Mouse (Mus musculus) olfactory bulb, adult 2 months (tissue): ENCODE measurements around the gene Ndufs8. TPM values are rescaled to one million over a fixed set of nuclear protein-coding genes. Genes with fewer than 3 reads are reported as not detected.
A peak's percentile ranks its signal among the peaks of the same experiment; 100 is the strongest.

ENCODE experiments used
- H3K27ac ChIP-seq: fragments of 200-500 bp; 2 replicates; pipeline ENCODE4 v1.5.1; 2012; ENCODE audit warnings: low read depth, low read length; ENCODE audit not compliant: insufficient read depth
- H3K4me1 ChIP-seq: fragments of 200-500 bp; 2 replicates; pipeline ENCODE4 v1.6.1; 2012; ENCODE audit warnings: low read length; ENCODE audit not compliant: control insufficient read depth, insufficient read depth
- H3K4me3 ChIP-seq: fragments of 200-500 bp; 2 replicates; pipeline ENCODE4 v1.5.1; 2012; ENCODE audit warnings: mild to moderate bottlenecking, low read depth, low read length, moderate library complexity; ENCODE audit not compliant: insufficient read depth
- CTCF ChIP-seq: fragments of 200-500 bp; IDR thresholded peaks from 2 replicates; pipeline ENCODE4 v1.5.1; 2012; ENCODE audit warnings: low read depth, mild to moderate bottlenecking, low read length, moderate library complexity; ENCODE audit not compliant: insufficient read depth
- POLR2A ChIP-seq: fragments of 200-500 bp; IDR thresholded peaks from 2 replicates; pipeline ENCODE4 v1.6.1; 2012; ENCODE audit warnings: mild to moderate bottlenecking, low read depth, low read length, moderate library complexity; ENCODE audit not compliant: insufficient read depth
- WGBS: fragments of 180-500 bp; shearing (Covaris S2); methylation state at CpG from one replicate; pipeline ENCODE4 v1.1.7; 2018; 5-methylcytosine and 5-hydroxymethylcytosine counted together
- polyA plus RNA-seq: library from polyadenylated mRNA; stranded (reverse); fragments of >200 nt; gene quantifications from 2 replicates; pipeline ENCODE4 v1.2.4, GENCODE M21; 2012; ENCODE audit warnings: low replicate concordance; ENCODE audit not compliant: missing spikeins, insufficient read depth, insufficient read length

Gene Ndufs8
- polyA plus RNA-seq, 1 experiment: not detected

DNA sequence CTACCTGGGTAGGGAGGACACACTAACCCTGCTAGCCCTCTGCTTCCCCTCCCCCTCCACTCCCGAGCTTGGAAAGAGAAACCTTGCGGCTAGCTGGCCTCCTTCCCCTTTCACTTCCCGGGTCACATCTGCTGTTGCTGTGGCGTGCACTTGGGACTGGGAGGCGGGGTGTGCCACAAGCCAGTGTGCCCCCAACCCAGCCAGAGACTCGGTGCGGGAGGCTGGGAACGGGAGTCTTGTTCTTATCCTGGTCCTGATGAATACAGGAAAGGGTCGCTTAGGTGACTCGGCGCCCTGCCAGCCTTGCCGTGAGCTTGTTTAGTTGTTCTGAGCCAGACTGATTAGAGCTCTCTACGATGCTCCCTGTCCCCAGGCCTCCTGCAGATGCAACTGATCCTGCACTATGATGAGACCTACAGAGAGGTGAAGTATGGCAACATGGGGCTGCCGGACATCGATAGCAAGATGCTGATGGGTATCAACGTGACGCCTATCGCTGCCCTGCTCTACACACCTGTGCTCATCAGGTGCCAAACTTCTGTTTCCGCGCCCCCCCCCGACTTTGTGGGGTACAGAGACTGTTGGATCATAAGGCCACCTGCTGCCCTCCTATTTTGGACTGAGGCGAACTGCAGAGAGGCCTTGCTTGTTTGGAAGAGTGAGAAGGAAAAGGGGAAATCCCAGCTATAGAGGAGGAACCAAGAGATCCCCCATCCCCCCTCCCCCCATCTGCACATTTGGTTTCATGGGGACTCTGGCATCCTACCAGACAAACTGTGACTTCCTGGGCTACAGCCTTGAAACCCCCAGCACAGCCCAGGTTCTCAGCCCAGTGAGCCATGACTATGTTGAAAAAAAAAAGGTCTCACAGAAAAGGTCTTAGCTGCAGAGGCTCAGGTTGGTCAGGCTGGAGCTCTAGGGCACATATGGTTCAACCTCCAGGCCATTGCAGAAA, 23.6 kb upstream of the Ndufs8 start:
- WGBS: 8% methylated on average over 22 of the region's 22 CpGs
- no peak overlapping the region for H3K27ac ChIP-seq
- H3K4me1 ChIP-seq: peaks cover 12% of the 10 kb centered on the region
- peak overlapping the region; percentile 47 for H3K4me3 ChIP-seq
- TF ChIP-seq CTCF (no peak), POLR2A (0 out of 2 replicates have a peak, but pooled peaks have one; percentile 14)

DNA sequence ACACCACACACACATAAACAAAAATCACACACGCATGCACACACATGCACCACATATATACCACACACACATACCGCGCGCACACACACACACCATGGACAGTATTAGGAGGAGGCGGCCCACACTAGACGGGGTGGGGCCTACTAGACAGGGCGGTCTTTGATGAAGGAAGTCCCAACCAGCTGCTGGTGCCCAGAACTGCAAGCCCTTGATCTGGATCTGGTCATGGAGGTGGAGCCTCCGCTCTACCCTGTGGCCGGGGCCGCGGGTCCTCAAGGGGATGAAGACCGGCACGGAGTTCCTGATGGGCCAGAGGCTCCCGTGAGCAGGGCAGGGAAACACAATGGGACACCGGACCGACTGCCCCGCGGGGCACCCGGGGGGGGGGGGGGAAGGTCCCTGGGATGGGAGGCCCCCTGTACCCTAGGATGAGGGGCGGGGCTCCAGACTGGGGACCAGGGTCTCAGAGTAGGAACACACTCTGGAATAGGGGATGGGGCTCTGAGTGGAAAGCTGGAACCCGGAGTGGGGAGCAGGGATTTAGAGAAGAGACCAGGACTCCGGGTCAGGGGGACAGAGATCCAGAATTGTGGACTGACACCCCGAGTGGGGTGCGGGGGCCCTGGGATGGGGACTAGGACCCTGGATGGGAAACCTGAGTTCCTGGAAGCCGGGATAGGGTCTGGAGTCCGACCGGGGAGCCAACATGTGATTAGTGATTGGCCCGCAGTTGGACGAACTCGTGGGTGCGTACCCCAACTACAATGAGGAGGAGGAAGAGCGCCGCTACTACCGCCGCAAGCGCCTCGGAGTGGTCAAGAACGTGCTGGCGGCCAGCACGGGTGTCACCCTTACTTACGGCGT, 22.7 kb upstream of the Ndufs8 start, which contains the start of gene Unc93b1:
Gene Unc93b1 (plus strand): TSS at position 155 of the 864 bp plus-strand sequence.
- H3K4me3 ChIP-seq: peak within 1 kb of the TSS; percentile 47
- no peak within 1 kb of the TSS for H3K27ac ChIP-seq
- peaks cover 19% of the 10 kb centered on the region for H3K4me1 ChIP-seq
- TF ChIP-seq CTCF (no peak), POLR2A (no peak)
- 14% methylated on average over 42 of the region's 42 CpGs for WGBS

DNA sequence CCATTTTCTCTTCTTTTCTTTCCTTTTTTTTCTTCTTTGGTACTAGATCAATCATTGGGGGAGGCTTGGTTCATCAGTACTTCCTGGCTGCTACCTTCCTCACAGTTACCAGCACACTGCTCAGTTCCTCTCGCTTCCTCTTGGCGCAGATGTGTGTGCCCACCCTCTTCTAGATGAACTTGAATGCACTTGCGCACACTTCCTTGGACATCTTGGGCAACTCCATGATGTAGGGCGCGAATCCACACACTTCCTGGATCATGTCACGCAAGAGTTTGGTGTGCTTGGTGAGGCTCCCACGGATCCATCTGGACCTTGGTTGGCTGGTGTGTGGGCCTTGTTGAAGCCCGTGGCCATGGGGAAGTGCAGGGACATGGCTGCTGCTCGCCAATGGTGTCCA, 19.1 kb upstream of the Ndufs8 start:
- Histone ChIP-seq H3K4me3 (no peak overlapping the region), H3K4me1 (peaks cover 35% of the 10 kb centered on the region), H3K27ac (no peak overlapping the region)
- TF ChIP-seq POLR2A: no peak
- no peak for TF ChIP-seq CTCF
- WGBS: 94% methylated on average over 9 of the region's 9 CpGs

DNA sequence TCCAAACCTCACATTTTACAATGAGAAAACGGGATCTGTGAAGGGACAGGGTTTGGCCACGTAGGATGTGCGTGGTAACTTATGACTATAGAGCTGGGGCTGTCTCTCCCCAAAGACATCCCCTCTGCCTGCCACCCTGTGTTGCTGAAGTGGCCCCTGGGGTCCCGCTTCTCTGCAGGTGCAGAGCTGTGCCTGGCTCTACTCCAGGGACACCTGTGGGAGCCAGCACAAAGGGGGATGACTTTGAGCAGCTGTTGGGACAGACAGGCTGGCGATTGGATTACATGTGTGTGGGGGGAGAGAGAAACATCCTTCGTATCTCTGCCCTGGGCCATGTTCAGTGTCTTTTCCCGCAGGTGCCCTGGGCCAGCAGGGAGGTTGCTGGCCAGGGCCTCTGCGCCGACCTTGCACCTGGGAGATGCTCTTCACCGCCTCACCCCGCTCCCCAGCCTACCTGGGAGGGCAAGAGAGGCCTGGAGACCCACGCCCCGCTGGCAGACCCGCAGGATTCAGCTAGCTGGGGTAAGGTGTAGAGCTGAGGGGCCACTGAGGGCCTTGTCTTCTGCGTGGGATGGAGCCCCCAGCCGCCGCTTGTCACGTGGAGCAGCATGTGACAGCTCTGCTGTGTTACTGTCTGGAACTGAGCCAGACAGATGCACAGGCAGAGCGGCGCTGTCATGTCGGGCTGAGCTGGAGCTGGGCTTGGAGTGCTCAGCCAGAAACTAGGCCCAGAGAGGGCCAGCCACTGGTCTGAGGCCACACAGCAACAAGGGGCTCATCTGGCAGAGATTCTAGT, 17.9 kb upstream of the Ndufs8 start:
- Histone ChIP-seq H3K4me3 (no peak overlapping the region), H3K27ac (peak overlapping the region; percentile 9), H3K4me1 (peaks cover 25% of the 10 kb centered on the region)
- TF ChIP-seq POLR2A (no peak), CTCF (no peak)
- WGBS: 69% methylated on average over 21 of the region's 21 CpGs

DNA sequence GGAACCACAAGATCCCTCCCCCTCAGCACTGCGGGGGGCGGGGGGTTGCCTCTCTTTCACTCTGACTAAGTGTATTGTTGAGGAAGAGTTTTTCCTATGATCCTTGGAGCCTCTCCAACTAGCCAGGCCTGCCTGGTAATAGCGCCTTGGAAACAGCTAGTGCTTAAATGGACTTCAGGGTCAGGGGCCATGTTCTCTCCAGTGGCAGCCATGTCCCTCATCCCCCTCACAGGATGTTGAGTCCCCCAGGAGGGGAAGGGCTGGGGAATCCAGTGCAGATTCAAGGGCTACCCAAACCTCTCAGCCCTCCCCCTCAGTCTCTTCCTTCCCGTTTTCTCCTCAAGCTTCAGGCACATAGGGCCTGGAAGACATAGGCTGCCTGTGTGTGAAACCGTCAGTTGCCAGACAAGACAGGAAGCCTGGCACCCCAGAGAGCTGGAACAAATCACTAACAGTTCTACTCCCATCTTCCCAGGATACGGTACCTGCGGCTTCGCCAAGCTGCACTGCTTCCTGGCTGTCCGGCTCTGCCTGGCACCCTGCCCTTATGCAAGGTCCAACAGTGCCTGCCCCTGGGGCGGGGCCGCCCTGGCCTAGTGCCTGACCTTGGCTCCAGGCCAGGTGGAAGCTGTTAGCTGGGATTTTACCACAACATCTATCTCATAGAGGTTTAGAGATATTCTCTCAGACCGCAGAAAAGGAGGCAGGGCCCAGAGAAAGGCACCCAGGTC, 16.8 kb upstream of the Ndufs8 start, which contains the start of gene Aldh3b1:
Gene Aldh3b1 (minus strand): TSS at position 598 of the 731 bp plus-strand sequence.
- 35% methylated on average over 12 of the region's 12 CpGs for WGBS
- Histone ChIP-seq H3K4me1 (peaks cover 23% of the 10 kb centered on the region), H3K4me3 (no peak within 1 kb of the TSS), H3K27ac (peak within 1 kb of the TSS; percentile 9)
- TF ChIP-seq POLR2A (no peak), CTCF (no peak)

DNA sequence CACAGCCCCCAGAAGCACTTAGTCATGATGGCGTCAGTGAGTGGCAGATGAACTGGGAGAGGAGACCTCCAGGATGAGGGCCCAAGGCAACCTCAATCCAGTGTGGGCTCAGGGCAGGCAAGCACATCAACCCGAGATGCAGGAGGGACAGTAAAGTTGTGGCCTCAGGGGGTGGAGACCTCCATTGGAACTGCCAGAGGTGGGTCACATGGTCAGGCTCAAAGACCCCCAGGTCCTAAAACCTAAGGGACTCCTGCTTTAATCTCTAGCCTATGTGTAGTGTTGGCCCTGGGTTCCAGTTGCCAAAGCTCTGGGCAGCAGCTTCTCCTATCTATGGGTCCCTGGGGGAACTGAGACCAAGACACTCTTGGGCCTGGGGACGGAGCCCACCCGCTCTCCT, 16.2 kb upstream of the Ndufs8 start:
- H3K27ac ChIP-seq: no peak overlapping the region
- 69% methylated on average over 4 of the region's 4 CpGs for WGBS
- TF ChIP-seq CTCF: no peak
- H3K4me1 ChIP-seq: peaks cover 27% of the 10 kb centered on the region
- H3K4me3 ChIP-seq: no peak overlapping the region

DNA sequence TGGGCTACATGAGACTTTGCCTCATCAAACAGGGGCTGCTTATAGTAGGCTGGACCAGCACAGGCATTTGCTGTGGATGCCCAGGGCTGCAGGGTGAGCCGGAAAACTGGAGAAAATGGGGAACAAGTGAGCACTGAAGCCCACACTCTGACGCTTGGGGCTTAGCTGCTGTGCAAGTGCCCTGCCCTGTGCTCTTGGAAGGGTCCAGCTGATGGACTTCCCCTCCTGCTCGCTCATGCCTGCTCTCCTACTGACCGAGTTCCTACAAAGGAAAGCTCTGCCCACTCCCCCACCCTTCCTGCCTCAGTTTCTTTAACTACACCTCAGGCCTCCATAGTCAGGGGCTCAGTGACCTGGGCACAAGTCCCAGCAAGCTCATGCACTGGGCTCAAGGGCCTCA, 15.4 kb upstream of the Ndufs8 start:
- Histone ChIP-seq H3K27ac (no peak overlapping the region), H3K4me3 (no peak overlapping the region), H3K4me1 (peaks cover 30% of the 10 kb centered on the region)
- TF ChIP-seq CTCF: no peak
- no peak for TF ChIP-seq POLR2A
- 88% methylated on average over 4 of the region's 4 CpGs for WGBS

DNA sequence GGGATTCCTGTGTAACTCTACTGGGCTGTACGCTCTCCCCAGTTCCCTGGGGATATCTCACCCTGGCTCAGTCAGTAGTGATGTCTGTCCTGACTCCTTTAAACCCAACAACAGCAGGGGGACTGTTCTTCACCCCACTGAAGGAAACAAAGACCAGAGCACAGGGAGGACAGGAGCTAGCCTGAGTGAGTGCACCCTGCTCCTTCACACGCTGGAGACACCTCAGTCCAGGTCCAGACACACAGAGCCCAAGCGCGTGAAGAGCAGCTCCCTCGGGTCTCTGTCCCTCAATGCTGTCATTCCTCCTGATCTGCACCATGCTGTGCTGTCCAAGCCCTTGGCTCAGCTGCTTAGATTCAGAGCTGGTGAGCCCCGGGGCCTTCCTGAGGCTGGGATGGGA, 14.1 kb upstream of the Ndufs8 start:
- H3K27ac ChIP-seq: no peak overlapping the region
- peaks cover 30% of the 10 kb centered on the region for H3K4me1 ChIP-seq
- 61% methylated on average over 6 of the region's 6 CpGs for WGBS
- TF ChIP-seq CTCF (no peak), POLR2A (no peak)
- no peak overlapping the region for H3K4me3 ChIP-seq
